Mouse (Mus musculus) adrenal gland, adult 8-10 months (tissue): ENCODE data around the gene Tbrg4. TPM values are rescaled to one million over a fixed set of nuclear protein-coding genes. Genes with fewer than 3 reads are reported as not detected.
"Not testable (repeated sequence)": the region's sequence is repeated elsewhere in the genome, so short reads cannot be mapped to it uniquely, and the experiment has no call there.

Experiments
- DNase-seq: peaks from one replicate; pipeline ENCODE4 v3.0.0; 2022
- total RNA-seq, 4 experiments: library from RNA; stranded (reverse); gene quantifications; 2 replicates each; pipeline ENCODE4 v1.2.4; 2022

The Tbrg4 gene
- 10 to 100 TPM; 49.3 to 68.1 (median 60.4) TPM for total RNA-seq

DNA sequence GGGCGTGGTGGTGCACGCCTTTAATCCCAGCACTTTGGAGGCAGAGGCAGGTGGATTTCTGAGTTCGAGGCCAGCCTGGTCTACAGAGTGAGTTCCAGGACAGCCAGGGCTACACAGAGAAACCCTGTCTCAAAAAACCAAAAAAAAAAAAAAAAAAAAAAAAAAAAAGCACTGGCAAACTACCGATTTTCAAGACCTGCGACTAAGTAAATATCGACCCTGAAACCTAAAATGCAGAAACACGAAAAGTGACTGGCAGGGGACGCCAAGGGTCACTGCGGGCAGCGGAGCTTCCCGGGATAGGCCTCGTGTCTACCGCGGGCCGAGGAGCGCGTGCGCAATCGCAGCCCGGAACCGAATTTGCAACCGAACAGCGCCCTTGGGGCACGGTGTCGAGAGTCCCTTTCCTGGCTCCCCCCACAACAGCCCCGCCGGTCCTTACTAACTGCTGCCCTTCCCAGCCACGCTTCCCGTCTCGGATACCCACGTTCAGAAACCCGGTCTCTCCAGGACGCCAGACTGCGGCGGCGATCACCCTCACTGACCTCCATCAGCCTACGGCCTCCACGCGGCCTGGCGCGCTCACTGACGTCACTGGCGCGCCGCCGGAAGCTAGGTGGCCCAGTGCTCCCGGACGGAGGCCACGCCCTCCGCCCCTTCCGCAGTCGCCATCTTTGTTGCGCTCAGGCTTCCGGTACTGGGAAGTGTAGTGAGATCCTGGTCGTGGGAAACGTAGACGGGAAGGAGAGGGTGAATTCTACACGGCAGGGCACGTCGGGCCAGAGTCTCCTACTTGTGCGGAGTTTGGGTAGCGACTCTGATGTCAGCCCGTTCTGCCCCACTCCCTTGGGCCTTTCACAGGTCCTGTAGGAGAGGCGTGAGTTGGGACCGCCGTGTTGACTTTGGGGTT lies at the start of gene Tbrg4:
Gene Tbrg4 (minus strand): TSS at position 590 of the 910 bp plus-strand sequence.
- DNase-seq = peak; percentile 88

DNA sequence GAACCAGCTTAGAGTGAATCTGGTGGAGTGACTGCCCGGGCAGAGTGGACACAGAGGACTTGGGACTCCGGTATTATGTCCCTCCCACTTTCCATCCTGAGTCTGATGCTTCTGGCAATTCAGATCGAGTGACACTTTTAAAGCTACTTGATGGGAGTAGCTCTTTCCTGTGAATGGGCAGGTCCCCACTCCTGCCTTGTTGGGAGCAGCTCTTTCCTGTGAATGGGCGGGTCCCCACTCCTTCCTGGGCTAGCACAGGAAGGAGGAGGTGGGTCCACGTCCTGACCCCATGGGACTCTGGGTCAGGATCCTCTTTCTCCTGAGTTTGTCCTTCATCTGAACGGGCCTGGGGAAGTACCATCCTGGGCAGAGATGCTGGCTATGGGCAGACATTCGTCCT lies 49.5 kb upstream of the Tbrg4 start:
- peak; percentile 30 for DNase-seq

DNA sequence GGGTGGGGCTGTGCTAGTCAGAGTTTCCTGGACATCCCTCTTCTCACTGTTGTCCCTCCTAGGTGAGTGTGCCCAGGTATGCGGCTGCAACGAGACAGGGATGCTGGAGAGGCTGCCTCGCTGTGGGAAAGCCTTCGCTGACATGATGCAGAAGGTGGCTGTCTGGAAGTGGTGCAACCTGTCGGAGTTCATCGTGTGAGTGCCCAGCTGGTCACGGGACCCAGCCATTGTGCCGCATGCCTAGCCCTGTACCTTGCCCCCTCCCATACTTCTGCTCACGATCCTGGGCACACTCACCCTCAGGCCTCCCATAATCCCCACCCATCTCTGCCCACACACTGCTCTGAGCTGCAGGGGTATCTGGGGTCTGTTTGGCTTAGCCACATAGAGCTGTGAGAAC lies 48.8 kb upstream of the Tbrg4 start:
- DNase-seq = no peak

DNA sequence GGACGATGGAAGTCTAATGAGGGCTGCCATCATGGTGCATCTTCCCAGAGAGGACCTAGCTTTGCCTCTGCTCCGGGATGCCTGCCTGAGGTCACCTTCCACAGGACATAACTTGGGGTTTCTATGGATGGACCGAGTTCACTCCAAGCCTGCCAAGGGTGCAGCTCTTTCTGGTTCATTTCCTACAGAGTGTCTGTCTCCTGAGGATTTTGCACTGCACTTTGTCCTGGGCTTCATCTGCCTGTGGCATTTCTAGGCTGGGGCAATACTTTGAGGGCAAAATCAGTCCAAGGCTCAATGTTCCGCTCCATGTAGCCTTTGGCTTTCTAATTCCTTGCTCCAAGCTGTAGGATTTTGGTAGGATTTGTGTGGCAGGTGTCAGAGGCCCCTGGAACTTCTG lies 45.0 kb upstream of the Tbrg4 start:
- no peak for DNase-seq

DNA sequence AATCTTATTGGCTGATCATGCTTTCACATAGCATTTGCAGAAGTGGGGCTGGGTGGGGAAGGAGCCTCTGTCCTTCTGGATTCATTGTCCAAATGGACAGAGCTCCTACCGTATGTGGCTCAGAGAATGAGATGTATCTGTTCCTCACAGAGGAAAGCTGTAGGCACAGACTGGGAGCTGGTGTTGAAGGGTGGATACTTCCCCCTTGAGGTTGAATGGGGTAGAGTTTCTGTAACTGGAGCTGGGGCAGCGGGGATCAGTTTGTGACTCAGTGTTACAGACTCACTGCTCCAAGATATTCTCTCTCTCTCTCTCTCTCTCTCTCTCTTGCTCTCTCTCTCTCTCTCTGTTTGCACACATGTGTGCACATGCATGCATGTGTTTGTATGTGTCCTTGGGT lies 44.2 kb upstream of the Tbrg4 start:
- no peak for DNase-seq

DNA sequence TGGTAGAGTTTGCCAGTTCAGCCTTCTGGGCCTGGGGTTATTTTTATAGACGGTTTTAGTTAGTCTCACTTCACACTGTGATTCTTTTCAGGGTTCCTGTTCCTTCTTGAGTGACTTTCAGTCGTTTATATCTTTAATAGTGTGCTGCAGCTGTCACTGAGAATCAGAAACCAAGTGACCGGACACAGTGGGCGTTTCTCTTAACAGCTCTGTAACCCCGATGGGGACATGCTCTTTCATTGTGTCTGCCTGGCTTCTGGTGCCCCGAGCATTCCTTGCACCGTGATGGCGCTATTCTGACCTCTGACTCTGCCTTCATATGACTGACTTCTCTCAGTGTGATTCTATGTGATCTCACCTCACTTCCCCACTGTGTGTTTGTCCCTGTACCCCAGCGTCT lies 43.2 kb upstream of the Tbrg4 start:
- no peak for DNase-seq

DNA sequence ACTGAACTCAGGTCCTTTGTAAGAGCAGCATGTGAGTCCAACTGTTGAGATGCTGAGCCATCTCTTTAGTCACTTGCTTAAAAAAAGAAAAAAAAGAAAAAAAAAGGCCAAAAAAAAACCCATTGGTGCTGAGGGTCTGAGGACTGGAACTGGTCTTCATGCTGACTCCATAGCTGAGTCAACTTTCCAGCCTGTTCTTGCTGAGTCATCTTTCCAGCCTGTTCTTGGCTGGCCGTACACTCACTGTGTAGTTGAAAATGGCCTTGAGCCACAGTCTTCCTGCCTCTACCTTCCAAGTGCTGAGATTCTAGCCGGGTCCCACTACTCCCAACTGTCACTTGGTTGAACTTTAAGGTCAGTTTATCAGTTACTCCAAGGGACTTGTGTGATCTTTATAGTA lies 40.8 kb upstream of the Tbrg4 start:
- no peak for DNase-seq

DNA sequence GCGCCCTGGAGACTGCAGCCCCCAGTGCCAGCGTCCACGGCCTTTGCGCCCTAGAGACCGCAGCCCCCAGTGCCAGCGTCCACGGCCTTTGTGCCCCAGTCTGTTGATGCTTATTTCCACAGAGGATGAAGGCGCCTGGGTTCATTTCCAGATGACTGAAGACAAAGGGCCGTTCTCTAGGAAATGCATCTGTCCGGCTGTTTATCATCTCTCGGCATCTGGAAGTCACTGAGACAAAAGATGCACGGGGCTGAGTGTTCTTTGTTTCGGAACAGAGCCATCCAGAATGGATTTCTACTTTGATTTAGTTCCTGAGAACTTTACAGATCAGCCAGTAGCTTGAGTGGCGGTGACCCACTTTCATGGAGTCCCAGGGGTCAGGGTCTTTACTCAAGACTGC lies 35.3 kb upstream of the Tbrg4 start:
- DNase-seq = no peak

DNA sequence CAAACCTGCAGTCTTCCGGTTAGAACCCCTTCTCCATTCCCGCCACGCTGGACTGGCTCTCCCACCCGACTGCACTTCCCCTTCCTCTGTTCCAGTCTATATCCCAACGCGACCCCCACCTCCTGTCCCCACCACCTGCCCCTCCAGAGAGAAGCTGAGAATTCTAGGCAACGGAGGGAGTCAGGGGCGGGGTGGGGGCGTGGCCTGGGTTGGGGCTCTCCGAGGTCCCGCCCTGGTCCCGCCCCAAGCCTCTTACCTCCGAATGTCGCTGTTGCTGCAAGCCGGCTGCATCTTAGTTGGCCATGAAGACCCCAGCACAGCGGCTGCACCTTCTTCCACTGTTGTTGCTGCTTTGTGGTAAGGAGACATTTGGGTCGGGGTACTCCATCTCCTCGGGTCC lies 32.4 kb upstream of the Tbrg4 start, which contains the start of gene Ramp3:
Gene Ramp3 (plus strand): TSS at position 251 of the 400 bp plus-strand sequence.
- DNase-seq = no peak

DNA sequence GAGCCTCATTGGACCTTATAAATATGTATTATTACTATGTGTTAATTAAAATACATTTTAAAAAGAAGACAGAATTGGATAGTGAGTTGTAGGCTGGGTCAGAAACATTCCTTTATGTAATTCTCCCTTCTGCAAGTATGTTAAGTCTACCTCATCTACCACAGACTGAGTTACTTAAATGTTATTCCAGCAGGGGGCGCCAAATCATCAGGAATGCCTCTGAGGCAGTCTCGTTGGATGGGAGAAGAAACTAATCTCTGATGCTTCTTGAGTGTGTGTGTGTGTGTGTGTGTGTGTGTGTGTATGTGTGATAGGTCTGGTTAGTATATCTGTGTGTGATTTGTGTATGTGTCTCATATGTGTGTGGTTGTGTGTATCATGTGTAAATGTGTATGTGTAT lies 29.0 kb upstream of the Tbrg4 start:
- DNase-seq = peak; percentile 49

DNA sequence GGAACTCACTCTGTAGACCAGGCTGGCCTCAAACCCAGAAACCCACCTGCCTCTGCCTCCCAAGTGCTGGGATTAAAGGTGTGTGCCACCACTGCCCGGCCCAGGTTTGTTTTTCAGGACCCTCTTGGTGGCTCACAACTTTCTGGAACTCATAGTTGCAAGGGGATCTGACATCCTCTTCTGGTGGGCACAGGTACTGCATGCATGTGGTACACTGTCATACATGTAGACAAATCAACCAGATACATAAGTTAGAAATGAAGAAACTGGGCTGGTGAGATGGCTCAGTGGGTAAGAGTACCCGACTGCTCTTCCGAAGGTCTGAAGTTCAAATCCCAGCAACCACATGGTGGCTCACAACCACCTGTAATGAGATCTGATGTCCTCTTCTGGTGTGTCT lies 27.1 kb upstream of the Tbrg4 start:
- DNase-seq = not testable (repeated sequence)

DNA sequence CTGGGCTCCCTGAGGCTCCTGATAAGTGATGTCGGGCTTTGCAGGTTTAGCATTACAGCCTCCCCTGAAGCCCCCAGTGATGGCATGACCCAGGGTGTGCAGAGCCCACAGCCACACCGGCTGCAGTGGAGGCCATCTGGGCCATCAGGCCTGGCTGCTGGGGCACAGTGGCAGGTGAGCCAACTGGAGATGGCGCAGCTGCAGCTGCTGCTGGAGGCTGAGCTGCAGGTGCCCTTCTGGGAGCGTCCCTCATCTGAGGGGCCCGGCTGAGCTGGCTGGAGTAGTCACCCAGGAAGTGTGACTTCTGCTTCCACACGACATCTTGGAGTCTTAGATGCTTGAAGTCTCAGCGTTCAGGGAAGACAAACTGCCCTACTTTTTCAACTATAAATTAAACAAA lies 24.7 kb upstream of the Tbrg4 start:
- no peak for DNase-seq

DNA sequence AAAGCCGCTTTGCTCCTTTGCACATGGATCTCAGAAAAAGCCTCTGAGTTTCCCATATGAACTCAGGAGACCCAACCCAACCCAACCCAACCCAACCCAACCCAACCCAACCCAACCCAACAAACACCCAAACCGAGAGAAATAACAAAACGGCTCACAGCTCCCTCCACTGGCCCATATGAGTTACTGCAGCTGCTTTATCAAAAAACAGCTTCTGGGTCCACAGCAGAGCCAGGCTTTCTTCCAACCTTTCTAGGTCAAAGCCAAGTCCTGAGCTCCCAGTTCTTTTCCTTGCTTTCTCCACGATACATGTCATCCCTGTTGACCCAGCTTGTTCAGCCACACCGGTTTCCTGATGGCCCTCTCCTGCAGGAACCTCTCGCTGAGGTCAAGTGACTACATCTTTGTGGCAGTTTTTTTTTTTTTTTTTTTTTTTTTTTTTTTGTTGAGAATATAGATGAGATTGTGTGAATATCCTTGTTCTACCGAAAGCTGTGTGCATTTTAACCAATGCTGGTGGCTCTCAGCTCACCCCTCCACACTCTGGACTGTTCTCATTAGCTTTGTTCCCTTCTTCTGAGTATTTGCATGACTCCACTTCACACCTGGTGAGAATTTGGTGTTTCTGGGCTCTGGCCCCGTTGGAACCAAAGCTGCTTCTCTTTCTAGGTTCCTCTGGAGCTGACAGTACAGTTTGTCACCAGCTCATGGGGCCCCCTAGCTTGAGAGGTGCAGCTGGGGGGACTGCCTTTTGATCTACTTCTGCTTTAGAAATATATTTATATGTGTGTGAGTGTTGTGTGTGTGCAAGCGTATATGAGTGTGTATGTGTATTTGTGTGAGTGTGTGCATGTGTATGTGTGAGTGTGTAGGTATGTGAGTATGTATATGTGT lies 22.2 kb upstream of the Tbrg4 start:
- no peak for DNase-seq

DNA sequence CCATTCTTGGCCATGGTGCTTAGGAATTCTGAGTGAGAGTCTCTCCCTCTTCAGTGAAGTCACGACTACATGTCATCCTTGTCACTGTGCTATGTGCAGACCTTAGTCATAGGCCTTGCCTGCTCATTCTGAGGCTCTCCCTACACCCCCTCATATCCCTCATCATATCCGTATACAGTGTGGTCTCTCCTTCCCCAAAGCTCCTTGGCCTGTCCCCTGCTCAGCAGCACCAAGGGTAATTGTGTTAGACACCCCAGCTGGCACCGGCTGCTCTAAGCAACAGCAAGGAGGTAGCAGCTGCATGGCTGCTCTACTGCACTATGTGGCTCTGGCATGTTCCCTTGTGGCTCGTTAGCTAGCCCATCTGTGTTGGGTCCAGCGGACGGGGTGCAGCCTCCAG lies 18.7 kb upstream of the Tbrg4 start:
- no peak for DNase-seq

DNA sequence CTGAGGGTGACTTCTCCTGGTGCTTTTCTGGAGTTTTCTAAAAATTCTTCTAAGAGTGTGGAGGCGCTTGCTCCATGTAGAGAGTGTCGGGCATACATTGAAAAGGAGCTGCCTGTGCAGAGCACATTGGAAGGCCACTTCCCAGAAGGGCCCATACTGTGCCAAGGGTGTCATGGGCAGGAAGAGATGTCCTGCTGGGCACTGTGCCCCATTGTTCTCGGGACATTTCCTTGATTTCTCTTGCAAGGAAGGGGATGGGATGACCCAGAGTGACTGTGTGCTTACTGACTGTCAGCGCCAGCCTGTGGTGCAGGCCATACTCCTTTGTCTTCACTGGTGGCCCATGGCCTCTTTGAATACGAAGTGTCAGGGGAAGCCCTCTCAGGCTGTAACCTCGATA lies 13.2 kb upstream of the Tbrg4 start:
- no peak for DNase-seq

DNA sequence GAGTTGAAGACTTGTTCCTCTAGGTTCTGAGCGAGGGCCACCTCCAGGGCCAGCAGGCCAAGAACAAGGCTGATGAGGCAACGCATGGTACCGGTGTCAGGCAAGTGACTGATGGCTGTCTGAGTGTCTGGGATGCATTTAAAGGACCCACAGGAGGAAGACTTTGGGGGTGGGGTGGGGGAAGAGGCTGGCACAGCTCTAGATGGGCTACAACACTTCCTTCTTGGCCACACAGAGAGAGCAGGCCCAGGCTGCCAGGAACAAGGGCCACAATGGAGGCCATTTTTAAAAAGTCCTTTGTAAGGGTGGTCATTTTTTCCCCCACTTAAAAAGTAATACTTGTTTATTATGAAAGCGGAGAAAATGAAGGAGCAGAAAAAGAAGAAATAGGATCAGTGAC lies 12.7 kb upstream of the Tbrg4 start, which contains the start of gene Wap:
Gene Wap (minus strand): TSS at position 101 of the 400 bp plus-strand sequence.
- no peak for DNase-seq

DNA sequence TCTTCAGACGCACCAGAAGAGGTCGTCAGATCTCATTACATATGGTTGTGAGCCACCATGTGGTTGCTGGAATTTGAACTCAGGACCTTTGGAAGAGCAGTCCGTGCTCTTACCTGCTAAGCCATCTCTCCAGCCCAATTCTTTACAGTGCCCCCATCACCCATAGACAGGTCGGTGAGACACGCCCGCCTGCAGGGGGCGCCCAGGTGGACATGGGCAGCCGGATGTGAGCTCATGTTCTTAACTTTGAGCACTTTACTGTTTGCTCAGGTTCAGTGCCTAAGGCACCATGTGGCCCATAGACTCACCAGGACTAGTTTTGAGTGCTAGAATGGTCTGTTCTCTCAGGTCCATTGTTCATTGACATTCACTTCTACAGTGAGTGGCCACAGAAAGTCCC lies 10.3 kb upstream of the Tbrg4 start:
- DNase-seq = no peak

DNA sequence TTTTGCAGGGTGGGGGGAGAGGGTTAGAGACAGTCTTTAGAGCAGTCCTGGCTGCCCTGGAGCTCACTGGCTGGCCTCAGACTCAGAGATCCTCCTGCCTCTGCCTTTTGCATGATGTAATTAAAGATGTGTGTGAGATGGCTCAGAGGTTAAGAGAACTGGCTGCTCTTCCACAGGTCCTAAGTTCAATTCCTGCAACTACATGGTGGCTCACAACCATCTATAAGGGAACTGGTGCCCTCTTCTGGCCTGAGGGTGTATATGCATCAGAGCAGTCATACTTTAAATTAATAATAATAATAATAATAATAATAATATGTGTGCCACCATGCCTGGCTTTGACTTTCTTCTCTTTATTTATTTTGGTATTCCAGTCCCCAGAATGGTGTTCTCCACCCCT lies 3.8 kb upstream of the Tbrg4 start:
- DNase-seq = no peak

DNA sequence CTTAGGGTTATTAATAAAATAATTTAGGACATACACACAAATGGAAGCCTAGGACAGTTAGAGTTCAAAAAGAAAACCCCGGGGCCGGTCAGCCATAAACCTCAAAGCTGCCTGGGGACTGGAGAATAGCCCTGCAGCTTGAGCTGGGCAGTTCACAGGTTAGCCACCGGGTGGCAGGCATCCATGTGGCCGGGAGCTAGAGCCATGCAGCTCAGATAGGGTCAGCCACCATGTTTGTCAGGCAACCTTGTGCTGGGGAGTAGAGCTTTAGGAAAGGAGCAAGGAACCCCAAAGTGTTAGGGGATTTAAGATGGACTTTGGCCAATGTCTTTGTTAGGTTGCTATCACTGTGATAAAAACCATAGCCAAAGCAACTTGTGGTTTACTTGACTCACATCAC lies 2.7 kb upstream of the Tbrg4 start:
- DNase-seq = no peak

DNA sequence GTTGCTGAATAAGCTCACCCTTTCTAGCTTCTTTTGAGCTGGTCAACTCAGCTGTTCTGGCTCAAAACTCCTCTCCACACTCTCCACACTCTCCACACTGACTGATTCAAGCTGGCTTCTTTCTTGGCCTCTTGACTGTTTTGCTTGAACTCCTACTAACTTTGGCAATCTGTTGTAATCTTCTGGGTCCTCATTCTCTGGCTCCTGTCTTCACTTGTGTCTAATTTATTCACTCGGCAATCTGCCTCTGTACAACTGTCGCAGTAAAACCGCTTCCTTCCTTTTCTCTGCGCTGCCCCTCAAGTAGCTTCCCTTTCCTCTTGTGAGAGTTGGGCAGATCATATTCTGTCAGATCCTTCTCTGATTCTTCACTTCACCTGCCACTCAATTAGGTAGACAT lies 1.9 kb upstream of the Tbrg4 start:
- no peak for DNase-seq

DNA sequence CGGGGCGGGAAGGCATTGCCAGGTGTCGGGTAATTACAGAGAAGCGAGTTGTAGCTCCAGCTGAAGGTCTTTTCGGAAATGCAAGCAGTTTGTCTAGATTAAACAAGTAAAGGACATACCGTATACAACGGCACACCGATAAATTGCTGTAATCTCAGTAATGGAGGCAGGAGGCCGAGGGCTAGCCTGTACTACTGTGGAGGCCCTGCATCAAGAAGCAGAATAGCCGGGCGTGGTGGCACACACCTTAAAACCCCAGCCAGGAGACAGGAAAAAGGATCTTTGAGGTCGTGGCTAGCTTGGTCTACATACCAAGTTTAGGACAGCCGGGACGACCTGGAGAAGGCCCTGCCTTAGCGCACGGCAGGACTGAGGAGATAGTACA lies 513 bp upstream of the Tbrg4 start:
- DNase-seq = no peak

DNA sequence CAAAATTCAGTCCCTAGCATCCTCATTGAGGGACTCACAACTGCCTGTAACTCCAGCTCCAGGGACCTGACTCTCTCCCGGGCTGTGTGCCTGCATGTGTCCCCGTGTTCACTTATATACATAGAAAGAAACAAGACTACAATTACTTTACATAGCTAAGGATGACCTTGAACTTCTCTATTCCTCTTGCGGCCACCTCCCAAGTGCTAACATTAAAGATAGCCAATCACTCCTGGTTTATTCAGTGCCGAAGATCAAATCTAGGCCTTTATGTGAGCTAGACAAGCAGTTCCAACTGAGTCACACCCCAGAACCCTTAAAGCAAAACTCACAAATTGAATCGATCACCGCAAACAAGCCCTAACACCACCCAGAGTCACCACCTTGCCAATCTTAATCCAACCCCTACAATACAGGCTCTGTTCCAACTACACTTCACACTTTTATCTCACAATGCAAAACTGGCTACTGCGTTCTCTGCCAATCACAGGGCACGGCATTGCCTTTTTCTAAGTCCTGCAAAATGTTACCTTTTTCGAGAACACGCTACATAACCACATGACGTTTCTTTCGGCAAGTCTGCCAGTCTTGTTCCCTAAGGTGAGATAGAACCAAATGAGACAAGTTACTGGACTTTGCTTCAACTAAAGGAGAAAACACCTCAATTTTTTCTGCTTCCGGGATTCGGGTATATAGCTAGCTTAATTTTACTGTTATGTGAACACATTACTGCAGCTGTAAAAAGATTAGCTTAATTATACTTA lies 1.1 kb downstream of the Tbrg4 start:
- DNase-seq = no peak

DNA sequence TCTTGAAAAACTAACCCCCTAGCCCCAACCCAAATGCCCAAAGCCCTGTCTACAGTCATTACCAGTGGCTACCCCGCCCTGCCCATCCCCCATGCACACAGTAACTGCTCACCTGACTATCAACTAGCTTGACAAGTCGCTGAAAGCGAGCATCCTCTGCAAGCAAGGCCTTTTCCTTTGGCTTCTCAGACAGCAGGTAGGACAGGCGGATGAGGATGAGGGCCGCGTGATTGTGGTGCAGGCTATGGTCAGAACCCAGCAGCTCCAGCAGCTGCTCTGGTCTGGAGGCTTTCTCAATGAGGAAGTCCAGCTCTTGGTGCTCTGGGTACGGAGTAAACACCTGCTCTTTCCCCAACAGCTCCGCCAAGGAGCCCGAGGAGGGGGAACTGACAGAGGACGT lies 2.2 kb downstream of the Tbrg4 start:
- no peak for DNase-seq
